Mouse (Mus musculus) forebrain, embryonic 10.5 days (tissue): ENCODE data around the gene Tex33. TPM values are rescaled to one million over a fixed set of nuclear protein-coding genes. Genes with fewer than 3 reads are reported as not detected.

Source experiments
- DNase-seq: peaks from one replicate; pipeline ENCODE4 v3.0.0-alpha.2; 2017; ENCODE audit warnings: low spot score; ENCODE audit errors: extremely low spot score
- H3K27ac ChIP-seq: fragments of 300-500 bp; sonication (generic); 2 replicates; pipeline ENCODE4 v1.5.1; 2016; ENCODE audit warnings: mild to moderate bottlenecking
- H3K27me3 ChIP-seq: fragments of 300-500 bp; sonication (generic); 2 replicates; pipeline ENCODE4 v1.6.1; 2016; ENCODE audit warnings: mild to moderate bottlenecking; ENCODE audit not compliant: poor library complexity, severe bottlenecking
- H3K36me3 ChIP-seq: fragments of 300-500 bp; sonication (generic); replicated peaks from 2 replicates; pipeline ENCODE4 v1.6.1; 2016; ENCODE audit warnings: mild to moderate bottlenecking, moderate library complexity
- H3K4me1 ChIP-seq: fragments of 300-500 bp; sonication (generic); 2 replicates; pipeline ENCODE4 v1.6.1; 2016
- H3K4me3 ChIP-seq: fragments of 300-500 bp; sonication (generic); 2 replicates; pipeline ENCODE4 v1.5.1; 2016; ENCODE audit warnings: mild to moderate bottlenecking, moderate library complexity
- H3K9me3 ChIP-seq: fragments of 300-500 bp; sonication (generic); 2 replicates; pipeline ENCODE4 v1.6.1; 2016; ENCODE audit warnings: mild to moderate bottlenecking, moderate library complexity
- WGBS: fragments of 180-500 bp; shearing (Covaris S2); methylation state at CpG from one replicate; pipeline ENCODE4 v1.1.7; 2016; 5-methylcytosine and 5-hydroxymethylcytosine counted together
- polyA plus RNA-seq: library from polyadenylated mRNA; unstranded; fragments of >200 nt; fragmentation: Nextera tagmentation; extraction: Ambion mirVana; gene quantifications from 2 replicates; pipeline ENCODE4 v1.2.1, GENCODE M21; 2016

The Tex33 gene
- polyA plus RNA-seq, 1 experiment from 2014 or later: not detected

- no peaks in the 10 kb centered on the region for H3K9me3 ChIP-seq
- peaks cover 48% of the 10 kb centered on the region for H3K36me3 ChIP-seq
- WGBS: 82% methylated on average over 13 of the region's 13 CpGs
- no peak for DNase-seq
- H3K27ac ChIP-seq: peak overlapping the region; percentile 91
- peaks cover 65% of the 10 kb centered on the region for H3K4me1 ChIP-seq
- peaks cover 9% of the 10 kb centered on the region; the same call in 1 of the 2 replicates for H3K27me3 ChIP-seq
- H3K4me3 ChIP-seq: peak overlapping the region; percentile 81
Observed at GRCm38 (mm10) chr15:78429871-78430622, 34.3 kb upstream of the Tex33 start.

GRCm38 (mm10) chr15:78429139-78429459, 33.4 kb upstream of the Tex33 start:
- H3K36me3 ChIP-seq: peaks cover 40% of the 10 kb centered on the region
- WGBS: 1% methylated on average over 3 of the region's 3 CpGs
- H3K27me3 ChIP-seq: peaks cover 11% of the 10 kb centered on the region; the same call in 1 of the 2 replicates
- DNase-seq: no peak
- H3K4me3 ChIP-seq: peak overlapping the region; percentile 81
- peaks cover 58% of the 10 kb centered on the region for H3K4me1 ChIP-seq
- H3K27ac ChIP-seq: peak overlapping the region; percentile 91
- no peaks in the 10 kb centered on the region for H3K9me3 ChIP-seq

GRCm38 (mm10) chr15:78428391-78429138, 32.9 kb upstream of the Tex33 start, which contains the start of gene Kctd17:
Gene Kctd17 (plus strand): TSS chr15:78428564.
- DNase-seq: peak; percentile 77
- Histone ChIP-seq H3K27me3 (peaks cover 11% of the 10 kb centered on the region), H3K4me3 (peak within 1 kb of the TSS; percentile 81), H3K27ac (peak within 1 kb of the TSS; percentile 91), H3K4me1 (peaks cover 53% of the 10 kb centered on the region), H3K9me3 (no peaks in the 10 kb centered on the region), H3K36me3 (peaks cover 35% of the 10 kb centered on the region)
- WGBS: 1% methylated on average over 52 of the region's 52 CpGs

- Histone ChIP-seq H3K9me3 (no peaks in the 10 kb centered on the region), H3K4me1 (peaks cover 35% of the 10 kb centered on the region), H3K36me3 (peaks cover 2% of the 10 kb centered on the region), H3K27ac (no peak overlapping the region), H3K27me3 (peaks cover 19% of the 10 kb centered on the region), H3K4me3 (no peak overlapping the region)
- DNase-seq: no peak
- WGBS: 68% methylated on average over 4 of the region's 4 CpGs
Observed at GRCm38 (mm10) chr15:78425230-78425629, 29.5 kb upstream of the Tex33 start.

GRCm38 (mm10) chr15:78424507-78424906, 28.8 kb upstream of the Tex33 start:
- H3K4me3 ChIP-seq: no peak overlapping the region
- no peak for DNase-seq
- peaks cover 28% of the 10 kb centered on the region for H3K4me1 ChIP-seq
- peaks cover 19% of the 10 kb centered on the region for H3K27me3 ChIP-seq
- WGBS: 25% methylated on average over 11 of the region's 11 CpGs
- H3K9me3 ChIP-seq: no peaks in the 10 kb centered on the region
- no peaks in the 10 kb centered on the region for H3K36me3 ChIP-seq
- H3K27ac ChIP-seq: no peak overlapping the region

GRCm38 (mm10) chr15:78422046-78422956, 26.6 kb upstream of the Tex33 start:
- H3K4me1 ChIP-seq: peaks cover 10% of the 10 kb centered on the region
- no peaks in the 10 kb centered on the region for H3K36me3 ChIP-seq
- peaks cover 11% of the 10 kb centered on the region for H3K27me3 ChIP-seq
- no peaks in the 10 kb centered on the region for H3K9me3 ChIP-seq
- H3K4me3 ChIP-seq: no peak overlapping the region
- no peak overlapping the region for H3K27ac ChIP-seq
- WGBS: 16% methylated on average over 16 of the region's 16 CpGs
- peak; percentile 87 for DNase-seq

- DNase-seq: no peak
- Histone ChIP-seq H3K4me1 (peaks cover 19% of the 10 kb centered on the region), H3K27ac (no peak overlapping the region), H3K27me3 (peaks cover 11% of the 10 kb centered on the region), H3K4me3 (no peak overlapping the region), H3K36me3 (no peaks in the 10 kb centered on the region), H3K9me3 (no peaks in the 10 kb centered on the region)
- 82% methylated on average over 13 of the region's 13 CpGs for WGBS
Observed at GRCm38 (mm10) chr15:78420395-78420794, 24.7 kb upstream of the Tex33 start.

- Histone ChIP-seq H3K4me3 (no peak overlapping the region), H3K9me3 (no peaks in the 10 kb centered on the region), H3K36me3 (peaks cover 5% of the 10 kb centered on the region; the same call in 1 of the 2 replicates), H3K27me3 (peaks cover 8% of the 10 kb centered on the region), H3K4me1 (peaks cover 17% of the 10 kb centered on the region), H3K27ac (peak overlapping the region; percentile 59; the same call in 1 of the 2 replicates)
- 25% methylated on average over 4 of the region's 4 CpGs for WGBS
- DNase-seq: no peak
Observed at GRCm38 (mm10) chr15:78416937-78417336, 21.2 kb upstream of the Tex33 start.

GRCm38 (mm10) chr15:78414157-78414556, 18.4 kb upstream of the Tex33 start:
- 90% methylated on average over 8 of the region's 8 CpGs for WGBS
- H3K27ac ChIP-seq: no peak overlapping the region
- DNase-seq: no peak

GRCm38 (mm10) chr15:78413719-78414117, 18.0 kb upstream of the Tex33 start:
- no peak for DNase-seq
- Histone ChIP-seq H3K9me3 (no peaks in the 10 kb centered on the region), H3K27ac (peak overlapping the region; percentile 45), H3K4me1 (peaks cover 40% of the 10 kb centered on the region), H3K27me3 (peaks cover 40% of the 10 kb centered on the region), H3K36me3 (peaks cover 5% of the 10 kb centered on the region; the same call in 1 of the 2 replicates), H3K4me3 (no peak overlapping the region)
- WGBS: 64% methylated on average over 1 of the region's 1 CpGs

More at GRCm38 (mm10) chr15:78414157-78414556, 18.4 kb upstream of the Tex33 start:
- H3K36me3 ChIP-seq: peaks cover 5% of the 10 kb centered on the region; the same call in 1 of the 2 replicates
- no peaks in the 10 kb centered on the region for H3K9me3 ChIP-seq
- peaks cover 36% of the 10 kb centered on the region for H3K27me3 ChIP-seq
- H3K4me3 ChIP-seq: no peak overlapping the region
- peaks cover 36% of the 10 kb centered on the region for H3K4me1 ChIP-seq

- Histone ChIP-seq H3K4me1 (peaks cover 45% of the 10 kb centered on the region), H3K9me3 (no peaks in the 10 kb centered on the region), H3K27me3 (peaks cover 45% of the 10 kb centered on the region), H3K27ac (peak overlapping the region; percentile 45), H3K4me3 (no peak overlapping the region), H3K36me3 (peaks cover 5% of the 10 kb centered on the region; the same call in 1 of the 2 replicates)
- WGBS: 90% methylated on average over 14 of the region's 14 CpGs
- no peak for DNase-seq
Observed at GRCm38 (mm10) chr15:78413083-78413718, 17.5 kb upstream of the Tex33 start.
